Mouse (Mus musculus) myocyte (in vitro differentiated cells): ENCODE measurements at regions not wholly inside any gene's neighbourhood (a gene's known extent, or its start where the extent isn't known, plus 50 kb on each side); places are given as distances from the start of the nearest gene placed in this dataset.

Experiments
- H3K27me3 ChIP-seq: one replicate; pipeline ENCODE4 v1.6.1; 2011; ENCODE audit not compliant: control insufficient read depth, insufficient read depth, insufficient read length
- H3K36me3 ChIP-seq: one replicate; pipeline ENCODE4 v1.6.1; 2011; ENCODE audit not compliant: control insufficient read depth, insufficient read depth
- H3K4me2 ChIP-seq: one replicate; pipeline ENCODE4 v1.6.1; 2011; ENCODE audit warnings: low read depth, control low read depth
- H3K4me3 ChIP-seq: one replicate; pipeline ENCODE4 v1.5.1; 2011; ENCODE audit warnings: mild to moderate bottlenecking, control low read depth, moderate library complexity
- H3K79me2 ChIP-seq: one replicate; pipeline ENCODE4 v1.6.1; 2011; ENCODE audit not compliant: control insufficient read depth, insufficient read depth
- H3ac ChIP-seq: one replicate; pipeline ENCODE4 v1.6.1; 2011; ENCODE audit not compliant: control insufficient read depth, insufficient read length
- CEBPB ChIP-seq: IDR thresholded peaks from 2 replicates; pipeline ENCODE4 v1.6.1; 2011; ENCODE audit warnings: mild to moderate bottlenecking, moderate library complexity; ENCODE audit not compliant: poor library complexity, insufficient read depth, severe bottlenecking
- E2F4 ChIP-seq: IDR thresholded peaks from one replicate; pipeline ENCODE4 v1.6.1; 2011; ENCODE audit warnings: mild to moderate bottlenecking, control low read depth, moderate library complexity; ENCODE audit not compliant: insufficient read depth
- MAX ChIP-seq: IDR thresholded peaks from one replicate; pipeline ENCODE4 v1.6.1; 2011; ENCODE audit warnings: low read depth, mild to moderate bottlenecking, control low read depth
- MYOD1 ChIP-seq, 3 experiments: IDR thresholded peaks; one replicate each; pipeline ENCODE4 v1.6.1; 2011; ENCODE audit warnings: control low read depth in 2 of 3, low read depth in 2 of 3, mild to moderate bottlenecking in 2 of 3, moderate library complexity in 1 of 3; ENCODE audit not compliant: insufficient read length in 2 of 3, control insufficient read depth in 1 of 3
- MYOG ChIP-seq, 3 experiments: IDR thresholded peaks; one replicate each; pipeline ENCODE4 v1.6.1; 2011; ENCODE audit warnings: control low read depth in 2 of 3, low read depth in 2 of 3, mild to moderate bottlenecking in 2 of 3; ENCODE audit not compliant: insufficient read length in 2 of 3, control insufficient read depth in 1 of 3, insufficient read depth in 1 of 3
- POLR2A ChIP-seq: IDR thresholded peaks from one replicate; pipeline ENCODE4 v1.6.1; 2011; ENCODE audit warnings: low read depth, mild to moderate bottlenecking, control low read depth, moderate library complexity; ENCODE audit not compliant: insufficient read length
- POLR2AphosphoS2 ChIP-seq: IDR thresholded peaks from one replicate; pipeline ENCODE4 v1.6.1; 2011; ENCODE audit warnings: low read depth, control low read depth; ENCODE audit not compliant: insufficient read length
- REST ChIP-seq: IDR thresholded peaks from one replicate; pipeline ENCODE4 v1.6.1; 2011; ENCODE audit warnings: mild to moderate bottlenecking, control low read depth, moderate library complexity; ENCODE audit not compliant: insufficient read depth, insufficient read length
- SRF ChIP-seq: IDR thresholded peaks from one replicate; pipeline ENCODE4 v1.6.1; 2011; ENCODE audit warnings: low read depth; ENCODE audit not compliant: control insufficient read depth, insufficient read length
- TCF12 ChIP-seq: IDR thresholded peaks from one replicate; pipeline ENCODE4 v1.6.1; 2011; ENCODE audit warnings: mild to moderate bottlenecking, control low read depth; ENCODE audit not compliant: poor library complexity, insufficient read depth, severe bottlenecking
- TCF3 ChIP-seq: IDR thresholded peaks from one replicate; pipeline ENCODE4 v1.6.1; 2011; ENCODE audit warnings: low read depth, control low read depth; ENCODE audit not compliant: insufficient read length
- USF1 ChIP-seq: IDR thresholded peaks from one replicate; pipeline ENCODE4 v1.6.1; 2011; ENCODE audit warnings: low read depth, mild to moderate bottlenecking, control low read depth, moderate library complexity

DNA sequence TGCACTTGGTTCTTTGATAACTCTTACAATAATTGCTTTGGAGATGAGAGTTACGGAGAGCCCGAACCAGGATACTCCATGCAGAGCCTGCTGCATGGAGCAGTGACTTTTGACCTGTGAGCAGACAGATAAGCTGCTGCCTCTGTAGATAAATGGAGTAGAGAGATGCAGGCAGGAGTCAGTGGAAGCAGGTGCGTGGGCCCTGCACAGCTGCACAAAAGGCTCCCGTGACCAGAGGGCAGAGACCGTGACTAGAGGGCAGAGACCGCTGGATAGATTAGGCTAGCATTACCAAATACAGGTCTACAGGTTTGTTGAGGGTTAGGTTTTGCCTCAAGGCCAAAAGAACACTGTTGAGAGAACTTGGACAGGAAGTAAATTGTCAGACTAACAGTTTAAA, 76.9 kb upstream of the Plekha5 start:
- no peak overlapping the region for H3K4me3 ChIP-seq
- no peak overlapping the region for H3ac ChIP-seq
- no peaks in the 10 kb centered on the region for H3K27me3 ChIP-seq
- H3K4me2 ChIP-seq = no peak overlapping the region
- no peaks in the 10 kb centered on the region for H3K36me3 ChIP-seq
- no peaks in the 10 kb centered on the region for H3K79me2 ChIP-seq
- TF ChIP-seq MYOG (IDR thresholded peaks at IDR 0.05; ENCODE audit: control insufficient read depth in 1 of 3, insufficient read depth in 1 of 3, insufficient read length in 2 of 3, low read depth in 2 of 3) = no peak
- TF ChIP-seq TCF12 = no peak
- TF ChIP-seq TCF3 = no peak
- no peak for TF ChIP-seq SRF
- TF ChIP-seq REST = no peak
- no peak for TF ChIP-seq E2F4
- TF ChIP-seq POLR2AphosphoS2 = no peak
- no peak for TF ChIP-seq MAX
- TF ChIP-seq CEBPB = no peak
- TF ChIP-seq USF1 = no peak
- no peak for TF ChIP-seq MYOD1 (IDR thresholded peaks at IDR 0.05; ENCODE audit: control insufficient read depth in 1 of 3, insufficient read length in 2 of 3, low read depth in 2 of 3)

- no peak overlapping the region for H3ac ChIP-seq
- no peak overlapping the region for H3K4me2 ChIP-seq
- no peaks in the 10 kb centered on the region for H3K27me3 ChIP-seq
- H3K79me2 ChIP-seq = no peaks in the 10 kb centered on the region
- no peaks in the 10 kb centered on the region for H3K36me3 ChIP-seq
- TF ChIP-seq POLR2AphosphoS2 = no peak
- no peak for TF ChIP-seq MYOG (IDR thresholded peaks at IDR 0.05; ENCODE audit: control insufficient read depth in 1 of 3, insufficient read depth in 1 of 3, insufficient read length in 2 of 3, low read depth in 2 of 3)
- no peak for TF ChIP-seq TCF12
- no peak for TF ChIP-seq POLR2A
- TF ChIP-seq CEBPB = no peak
- no peak for TF ChIP-seq SRF
- no peak for TF ChIP-seq REST
- TF ChIP-seq TCF3 = no peak
- H3K4me3 ChIP-seq = no peak overlapping the region
These were observed 80.2 kb upstream of the Plekha5 start for GRCm38 (mm10) chr6:140343638-140344037.

DNA sequence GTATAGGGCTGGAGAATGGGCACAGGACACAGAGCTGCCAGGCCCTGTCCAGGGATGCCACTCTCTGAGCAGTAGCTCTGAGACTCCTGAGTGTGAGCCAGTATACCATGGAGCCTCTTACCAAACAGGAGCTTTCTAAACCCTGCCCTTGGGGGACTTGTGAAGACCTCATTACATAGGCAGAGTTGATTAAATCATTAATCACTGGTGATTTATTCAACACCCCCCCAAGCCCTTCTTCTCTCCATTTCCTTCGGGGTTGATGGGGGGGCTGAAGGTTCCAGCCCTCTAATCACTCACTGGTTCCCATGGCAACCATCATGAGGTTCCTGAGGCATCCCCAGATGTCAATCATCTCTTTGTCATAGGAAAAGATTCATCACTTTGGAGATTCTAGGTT, 81.0 kb upstream of the Plekha5 start:
- Histone ChIP-seq H3K79me2 (no peaks in the 10 kb centered on the region), H3K36me3 (no peaks in the 10 kb centered on the region), H3ac (no peak overlapping the region), H3K27me3 (no peaks in the 10 kb centered on the region), H3K4me3 (no peak overlapping the region), H3K4me2 (no peak overlapping the region)
- TF ChIP-seq CEBPB = no peak
- TF ChIP-seq MAX = no peak
- no peak for TF ChIP-seq MYOG (IDR thresholded peaks at IDR 0.05; ENCODE audit: control insufficient read depth in 1 of 3, insufficient read depth in 1 of 3, insufficient read length in 2 of 3, low read depth in 2 of 3)
- TF ChIP-seq POLR2AphosphoS2 = no peak
- TF ChIP-seq POLR2A = no peak
- TF ChIP-seq REST = no peak
- no peak for TF ChIP-seq MYOD1 (IDR thresholded peaks at IDR 0.05; ENCODE audit: control insufficient read depth in 1 of 3, insufficient read length in 2 of 3, low read depth in 2 of 3)
- no peak for TF ChIP-seq TCF12
- TF ChIP-seq E2F4 = no peak
- no peak for TF ChIP-seq USF1
- TF ChIP-seq SRF = no peak
- no peak for TF ChIP-seq TCF3

DNA sequence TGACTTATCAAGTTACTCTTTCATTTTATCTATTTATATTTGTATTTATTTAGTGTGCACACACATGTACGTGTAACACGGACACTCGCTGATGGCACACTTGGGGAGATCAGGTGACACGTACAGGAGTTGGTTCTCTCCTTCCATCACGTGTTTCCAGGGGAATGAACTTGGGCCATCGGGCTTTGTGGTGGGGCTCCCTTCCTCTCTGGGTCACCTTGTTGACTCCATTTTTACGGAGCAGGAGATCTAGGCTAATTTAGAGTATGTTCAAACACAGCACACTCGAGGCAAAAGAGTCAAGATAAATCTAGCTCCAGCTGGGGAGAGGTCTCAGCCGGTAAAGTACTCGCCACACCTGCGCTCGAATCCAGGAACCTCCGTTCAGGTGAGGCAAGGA, 84.1 kb upstream of the Plekha5 start:
- Histone ChIP-seq H3K27me3 (no peaks in the 10 kb centered on the region), H3K79me2 (no peaks in the 10 kb centered on the region), H3K4me3 (no peak overlapping the region), H3K4me2 (no peak overlapping the region), H3ac (no peak overlapping the region), H3K36me3 (no peaks in the 10 kb centered on the region)
- TF ChIP-seq MYOD1 (IDR thresholded peaks at IDR 0.05; ENCODE audit: control insufficient read depth in 1 of 3, insufficient read length in 2 of 3, low read depth in 2 of 3) (no peak), MAX (no peak), TCF12 (no peak), TCF3 (no peak), POLR2A (no peak), SRF (no peak), CEBPB (no peak), POLR2AphosphoS2 (no peak), USF1 (no peak), E2F4 (no peak), MYOG (IDR thresholded peaks at IDR 0.05; ENCODE audit: control insufficient read depth in 1 of 3, insufficient read depth in 1 of 3, insufficient read length in 2 of 3, low read depth in 2 of 3) (no peak), REST (no peak)
